Mouse (Mus musculus) urinary bladder, postnatal 36 days (tissue): ENCODE results near the gene Sfi1.
"Not testable (repeated sequence)": the region's sequence is repeated elsewhere in the genome, so short reads cannot be mapped to it uniquely, and the experiment has no call there.

Source experiments
- DNase-seq, 2 experiments: peaks; one replicate each; pipeline ENCODE4 v3.0.0; 2022; ENCODE audit warnings: low spot score in 2 of 2, mixed read lengths in 1 of 2

The Sfi1 gene

DNA sequence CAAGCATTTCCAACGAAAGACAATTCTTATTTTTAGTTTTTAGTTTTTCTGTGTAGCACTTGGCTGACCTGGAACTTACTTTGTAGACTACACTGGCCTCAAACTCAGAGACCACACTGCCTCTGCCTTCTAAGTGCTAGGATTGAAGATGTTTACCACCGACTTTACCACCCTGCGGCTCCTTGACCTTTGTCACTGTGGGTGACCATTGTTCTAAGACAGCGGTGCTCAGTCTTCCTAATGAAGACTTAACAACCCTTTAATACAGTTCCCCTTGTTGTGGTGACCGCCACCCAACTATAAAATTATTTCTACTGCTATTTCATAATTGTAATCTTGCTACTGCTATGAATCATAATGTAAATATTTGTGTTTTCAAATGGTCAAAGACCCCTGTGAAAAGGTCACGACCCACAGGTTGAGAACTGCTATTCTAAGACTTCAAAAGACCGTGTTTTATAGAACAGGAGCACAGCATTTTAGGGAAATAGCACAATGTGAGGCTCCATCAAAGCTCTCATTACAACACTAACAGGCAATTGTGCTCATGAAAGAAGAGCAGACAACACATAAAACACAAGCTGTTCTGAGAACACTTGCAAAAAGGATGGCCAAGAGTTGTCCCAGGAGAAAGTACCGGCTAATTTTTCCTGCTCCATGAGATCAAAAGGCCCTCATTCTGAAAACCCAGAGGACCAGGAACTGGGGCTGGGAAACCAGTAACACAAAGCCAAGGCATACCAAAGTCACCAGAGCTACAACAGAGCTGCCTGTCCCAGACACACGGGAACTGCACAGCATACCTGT lies 47.7 kb downstream of the Sfi1 start:
- not testable (repeated sequence) for DNase-seq

DNA sequence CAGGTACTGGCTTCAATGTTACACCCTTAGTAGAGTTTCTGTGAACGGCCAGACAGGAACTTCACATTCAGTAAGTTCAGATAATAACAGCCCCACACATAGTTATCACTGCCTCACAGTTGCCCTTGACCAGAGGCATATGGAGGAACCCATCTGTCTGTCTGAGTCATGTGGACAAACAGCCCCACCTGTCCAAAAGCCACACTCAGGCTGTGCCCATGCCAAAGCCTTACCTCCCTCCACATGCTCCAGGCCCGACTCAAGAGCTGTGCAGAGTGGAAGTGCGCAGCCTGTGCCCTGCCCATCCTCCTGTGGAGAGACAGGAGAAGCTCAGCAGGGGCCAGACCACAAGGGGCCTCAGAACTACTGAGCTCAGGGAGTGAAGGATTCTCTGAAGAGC lies 49.3 kb downstream of the Sfi1 start:
- DNase-seq: not testable (repeated sequence)

DNA sequence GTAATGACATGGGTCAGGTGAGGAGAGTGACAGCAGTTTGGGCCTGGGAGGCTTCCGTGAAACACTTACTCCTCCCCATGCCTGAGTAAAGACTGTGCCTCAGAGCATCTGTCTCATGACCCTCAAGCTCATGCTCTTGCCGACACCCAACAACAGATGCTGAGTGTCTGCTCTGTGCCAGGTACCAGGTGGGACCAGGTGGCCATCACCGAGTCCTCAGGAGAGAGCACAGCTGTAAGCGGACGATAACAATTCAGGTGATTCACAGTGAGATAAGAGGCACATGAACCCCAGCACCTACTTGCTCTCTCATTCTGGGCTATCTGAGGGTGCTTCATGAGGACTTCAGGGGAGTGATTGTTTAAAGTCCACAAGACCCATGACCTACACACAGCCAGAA lies 50.9 kb downstream of the Sfi1 start:
- DNase-seq: peak; percentile 88 to 98

DNA sequence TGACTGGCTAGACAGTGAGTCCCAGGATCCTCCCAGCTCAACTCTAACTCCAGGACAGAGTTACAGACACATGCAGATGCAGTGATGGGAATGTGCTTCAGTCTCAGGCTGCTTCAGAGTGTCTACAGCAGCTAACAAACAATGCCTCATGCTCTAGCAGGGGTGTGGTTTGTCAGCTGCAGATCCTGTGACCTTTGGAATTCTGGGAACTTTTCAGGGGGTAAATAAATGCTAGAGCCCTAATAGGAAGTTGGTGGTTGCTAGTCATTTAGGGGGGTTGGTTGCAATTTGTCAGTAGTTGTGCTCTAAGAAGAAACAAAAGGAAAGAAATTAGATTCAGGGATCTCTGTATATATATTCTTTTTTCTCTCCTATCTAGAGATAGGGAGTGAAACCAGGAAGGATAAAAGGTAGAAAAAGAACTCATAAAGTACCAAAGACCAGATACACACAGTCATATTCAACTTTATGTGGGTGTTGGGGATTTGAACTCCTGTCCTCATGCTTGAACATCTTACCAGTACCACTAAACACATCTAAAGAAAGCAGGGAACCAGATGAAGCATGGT lies 52.2 kb downstream of the Sfi1 start:
- not testable (repeated sequence) for DNase-seq

DNA sequence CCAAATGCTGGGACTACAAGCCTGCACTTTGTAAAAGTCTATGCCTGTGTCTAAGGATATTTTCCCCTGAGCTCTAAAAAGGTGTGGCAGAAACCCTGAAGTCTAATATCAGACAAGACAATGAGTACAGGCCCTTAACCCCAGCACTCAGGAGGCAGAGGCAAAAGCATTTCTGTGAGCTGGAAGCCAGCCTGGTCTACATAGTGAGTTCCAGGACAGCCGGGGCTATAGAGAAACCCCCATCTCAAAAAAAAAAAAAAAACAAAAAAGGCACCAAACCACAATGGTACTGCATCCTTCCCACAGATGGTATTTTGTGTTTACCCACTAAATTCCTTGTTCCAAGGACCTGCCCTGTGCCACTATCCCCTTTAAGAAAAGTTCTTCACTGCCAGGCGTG lies 54.9 kb downstream of the Sfi1 start:
- peak in 1 of 2 experiments; percentile 55 for DNase-seq

DNA sequence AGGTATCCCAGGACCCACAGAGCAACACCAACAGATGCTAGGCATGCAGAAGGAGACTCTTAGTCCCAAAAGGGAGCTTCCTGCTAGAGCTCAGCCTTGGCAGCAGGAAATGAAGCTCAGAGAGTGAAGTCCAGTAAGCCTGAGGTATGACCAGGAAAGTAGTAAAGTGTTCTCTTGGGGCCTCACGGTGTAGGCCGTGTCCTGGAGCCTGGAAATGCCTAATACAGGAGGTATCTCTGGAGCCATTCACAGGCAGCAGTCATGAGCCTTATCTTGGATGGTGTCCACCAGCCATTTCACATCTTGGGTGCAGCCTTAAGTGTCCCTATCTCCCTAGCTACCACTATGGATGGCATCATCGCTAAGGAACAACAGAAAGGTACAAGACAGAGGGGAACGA lies 56.0 kb downstream of the Sfi1 start:
- DNase-seq: peak in 1 of 2 experiments; percentile 56

DNA sequence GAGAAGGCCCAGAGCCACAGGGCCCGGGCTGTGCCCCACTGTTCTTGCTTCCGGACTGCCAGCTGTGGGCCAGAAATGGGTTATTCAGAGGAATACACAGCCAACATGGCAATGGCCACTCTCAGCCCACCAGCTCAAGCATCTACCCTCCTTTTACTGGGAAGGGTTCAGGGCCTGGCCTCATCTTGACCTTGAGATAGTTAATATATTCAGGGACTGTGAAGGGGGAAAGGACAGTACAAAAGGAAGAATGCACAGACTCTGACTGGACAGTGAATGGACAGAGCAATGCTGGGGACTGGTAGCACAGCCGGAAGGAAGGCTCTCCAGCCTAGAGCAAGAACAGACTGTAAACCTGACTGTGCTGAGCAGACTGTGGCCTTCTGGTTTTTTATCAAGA lies 57.3 kb downstream of the Sfi1 start:
- not testable (repeated sequence) for DNase-seq

DNA sequence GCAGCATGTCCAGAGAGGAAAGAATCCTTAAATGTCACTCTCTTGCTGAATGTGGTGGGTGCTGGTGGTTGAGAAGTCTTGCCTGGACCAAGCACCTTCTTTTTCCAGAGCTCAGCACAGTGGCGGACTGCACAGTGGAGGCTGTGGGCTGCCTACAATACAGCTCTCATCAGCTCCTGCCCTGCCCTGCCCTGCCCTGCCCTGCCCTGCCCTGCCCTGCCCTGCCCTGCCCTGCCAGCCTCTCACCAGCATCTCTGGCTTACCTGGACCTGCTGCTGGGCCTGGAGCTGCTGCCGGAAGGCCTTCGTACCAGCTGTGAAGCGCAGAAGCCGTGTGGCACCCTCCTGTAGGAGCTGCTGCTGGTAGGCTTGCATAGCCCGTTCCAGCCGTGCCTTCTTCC lies 57.9 kb downstream of the Sfi1 start:
- DNase-seq: not testable (repeated sequence)

DNA sequence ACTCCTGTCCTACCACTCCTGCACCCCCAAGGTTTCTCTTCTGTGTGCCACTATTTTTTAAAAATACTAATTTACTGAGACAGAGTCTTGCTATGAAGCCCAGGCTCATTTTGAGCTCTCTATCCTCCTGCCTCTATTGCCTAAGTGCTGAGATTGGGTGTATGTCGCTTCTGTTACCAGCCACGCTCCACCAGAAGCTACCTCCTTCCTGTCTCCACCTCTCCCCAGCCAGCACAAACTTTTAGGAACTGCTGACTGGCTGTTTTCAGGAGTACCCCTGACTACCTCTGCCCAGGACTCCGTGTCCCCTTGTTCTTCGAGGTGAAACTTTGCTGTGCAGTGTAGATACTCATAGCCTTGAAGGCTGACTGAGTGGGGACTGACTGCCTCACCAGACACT lies 59.9 kb downstream of the Sfi1 start:
- not testable (repeated sequence) for DNase-seq

DNA sequence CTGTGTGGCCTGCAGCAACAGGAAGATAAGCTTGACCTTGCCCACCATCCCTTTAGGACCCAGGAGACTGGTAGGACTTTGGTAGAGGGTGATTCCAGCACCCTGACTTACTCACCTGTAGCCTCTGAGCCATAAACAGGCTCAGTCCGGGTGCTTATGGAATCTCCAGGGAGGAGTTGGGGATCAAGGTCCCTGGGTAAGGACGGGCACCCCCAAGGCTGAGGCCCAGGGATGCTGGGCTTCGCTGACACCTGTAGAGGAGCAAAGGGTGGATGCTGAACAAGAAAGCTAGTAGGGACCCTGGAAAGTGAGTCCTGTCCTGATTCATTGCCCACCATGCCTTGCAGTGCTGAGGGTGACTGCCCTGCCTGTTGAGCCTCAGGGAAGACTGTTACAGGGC lies 60.3 kb downstream of the Sfi1 start:
- DNase-seq: not testable (repeated sequence)

DNA sequence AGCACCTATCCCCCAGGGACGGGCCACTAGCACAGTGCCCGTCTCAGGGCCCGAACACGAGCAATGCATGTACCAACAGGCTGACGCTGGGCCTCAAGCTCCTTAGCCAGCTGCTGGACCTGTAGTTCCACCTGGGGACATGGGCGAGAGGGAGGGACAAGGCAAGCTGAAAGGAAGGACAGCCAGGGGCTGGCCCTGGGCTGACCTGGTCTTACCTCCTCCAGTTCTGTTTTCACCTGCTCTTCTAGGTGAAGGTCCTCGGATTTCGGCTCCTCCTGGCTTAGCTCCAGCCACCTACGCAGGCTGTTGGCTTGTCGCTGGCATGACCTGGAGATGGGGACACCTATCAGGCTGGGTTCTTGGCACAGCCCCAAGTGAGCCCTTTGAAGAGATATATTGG lies 61.3 kb downstream of the Sfi1 start:
- peak; percentile 81 for DNase-seq

DNA sequence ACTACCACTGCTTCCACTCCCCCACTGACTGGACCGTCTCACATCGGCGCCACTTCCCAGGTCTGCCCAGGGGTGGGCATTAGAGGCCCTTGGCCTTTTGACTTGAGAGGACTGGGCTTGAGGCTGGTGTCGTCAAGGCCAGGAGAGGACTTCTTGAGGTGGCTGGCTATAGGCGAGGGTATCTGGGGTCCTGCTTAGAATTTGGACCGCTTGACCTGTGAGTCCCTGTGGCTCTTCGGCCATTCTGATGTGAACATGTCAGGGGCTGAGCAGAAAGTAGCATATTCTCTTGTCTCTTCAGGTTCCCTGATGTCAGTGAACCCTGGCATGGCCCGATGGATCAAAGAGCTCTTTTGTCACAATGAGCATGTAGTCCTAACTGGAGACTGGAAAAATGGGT lies 63.4 kb downstream of the Sfi1 start:
- DNase-seq: peak; percentile 85 to 90

DNA sequence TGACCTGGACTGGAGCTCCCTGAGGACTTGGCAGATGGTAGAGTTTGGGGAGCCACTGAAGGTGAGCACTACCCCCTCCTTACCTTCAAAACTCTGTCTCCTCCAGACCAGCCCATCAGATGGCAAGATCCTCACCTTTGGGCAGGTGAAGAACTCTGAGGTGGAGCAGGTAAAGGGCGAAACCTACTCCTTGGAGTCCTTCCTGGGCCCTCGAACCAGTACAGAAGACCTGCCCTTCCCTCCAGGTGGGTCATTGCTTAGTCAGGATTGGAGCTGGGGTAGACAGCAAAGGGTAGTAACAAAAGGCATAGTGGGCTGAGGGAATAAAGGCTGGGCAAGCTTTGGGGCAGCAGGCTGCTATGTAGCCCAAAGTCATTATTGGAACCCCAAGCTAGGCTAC lies 64.0 kb downstream of the Sfi1 start:
- DNase-seq: not testable (repeated sequence)

DNA sequence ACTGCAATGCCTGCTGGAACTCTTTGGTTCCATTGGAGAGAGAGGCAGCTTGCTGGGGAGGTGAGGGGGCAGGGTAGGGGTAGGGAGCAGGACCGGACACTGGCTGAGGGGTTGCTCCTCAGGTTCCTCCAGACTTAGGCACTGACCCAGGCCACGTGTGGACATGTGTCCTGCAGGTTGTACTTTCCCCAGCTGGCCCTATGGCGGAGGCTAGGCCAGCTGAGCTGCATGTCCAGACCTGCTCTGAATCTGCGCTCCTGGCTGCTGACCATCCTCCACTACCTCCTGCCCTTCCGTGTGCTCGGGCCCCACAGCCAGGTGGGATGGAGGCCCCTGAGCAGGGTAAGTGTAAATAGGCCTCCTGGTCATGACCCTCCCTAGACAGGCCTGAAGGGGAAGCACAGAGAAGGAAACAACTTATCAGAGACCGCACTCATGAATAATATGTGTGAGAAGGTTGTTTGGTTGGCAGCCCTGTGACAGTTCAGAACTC lies 65.9 kb downstream of the Sfi1 start:
- peak; percentile 83 to 89 for DNase-seq

DNA sequence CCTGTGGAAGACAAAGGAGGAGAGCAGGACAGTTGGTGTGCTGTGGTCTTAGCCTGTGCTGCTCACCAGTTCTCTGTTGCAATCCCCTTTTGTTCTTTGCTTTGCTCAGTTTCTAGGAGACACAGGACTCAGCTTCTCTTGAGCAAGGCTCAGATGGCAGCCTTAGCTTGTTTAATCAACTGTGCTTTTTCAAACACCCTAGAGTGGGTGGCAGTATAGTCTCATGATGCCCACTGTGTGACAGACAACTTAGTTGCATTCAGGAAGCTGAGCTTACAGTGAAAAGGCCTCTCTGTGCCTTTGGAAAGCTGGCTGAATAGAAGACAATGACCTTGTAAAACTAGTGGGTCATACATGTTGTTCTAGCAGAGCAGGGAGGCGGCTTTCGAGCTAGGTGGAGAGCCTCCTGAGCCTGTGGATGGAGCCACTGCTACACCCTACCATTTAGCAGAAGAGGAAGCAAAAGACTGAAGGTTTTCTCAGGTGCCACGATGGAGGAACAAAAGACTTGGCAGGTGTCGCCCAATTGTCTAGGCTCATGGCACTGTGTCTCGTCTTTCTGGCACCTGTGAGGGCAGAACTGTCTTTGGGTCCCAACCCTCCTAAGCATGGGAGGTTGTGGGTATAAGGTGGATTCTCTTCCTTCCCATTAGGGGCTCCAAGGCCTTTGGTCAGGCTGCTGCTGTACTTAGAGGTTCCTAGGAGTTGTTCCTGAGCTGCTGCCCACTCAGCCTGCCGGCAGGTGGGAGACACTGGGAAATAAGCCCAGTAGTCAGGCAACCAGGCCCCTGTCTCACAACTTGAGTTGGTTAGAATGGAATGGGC lies 66.6 kb downstream of the Sfi1 start:
- peak; percentile 95 to 100 for DNase-seq

DNA sequence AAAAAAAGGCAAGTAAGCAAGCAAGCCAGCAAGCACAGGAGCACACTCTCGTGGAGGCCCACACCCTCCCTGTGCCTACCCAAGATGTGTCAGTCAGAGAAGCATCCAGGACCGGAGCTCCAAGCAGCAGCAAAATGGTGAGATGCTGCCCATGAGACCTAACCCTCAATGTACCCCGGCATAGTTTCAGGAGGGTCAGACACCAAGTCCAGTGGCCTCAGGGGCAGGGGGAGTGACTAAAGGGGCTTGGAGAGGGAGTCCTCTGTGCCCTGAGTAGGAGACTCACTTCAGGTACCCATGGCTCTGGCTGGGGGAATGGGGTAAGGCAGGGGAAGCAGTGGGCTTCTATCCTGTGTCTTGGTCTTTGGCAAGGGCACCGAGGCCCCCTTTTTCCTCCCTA lies 67.3 kb downstream of the Sfi1 start:
- not testable (repeated sequence) for DNase-seq

DNA sequence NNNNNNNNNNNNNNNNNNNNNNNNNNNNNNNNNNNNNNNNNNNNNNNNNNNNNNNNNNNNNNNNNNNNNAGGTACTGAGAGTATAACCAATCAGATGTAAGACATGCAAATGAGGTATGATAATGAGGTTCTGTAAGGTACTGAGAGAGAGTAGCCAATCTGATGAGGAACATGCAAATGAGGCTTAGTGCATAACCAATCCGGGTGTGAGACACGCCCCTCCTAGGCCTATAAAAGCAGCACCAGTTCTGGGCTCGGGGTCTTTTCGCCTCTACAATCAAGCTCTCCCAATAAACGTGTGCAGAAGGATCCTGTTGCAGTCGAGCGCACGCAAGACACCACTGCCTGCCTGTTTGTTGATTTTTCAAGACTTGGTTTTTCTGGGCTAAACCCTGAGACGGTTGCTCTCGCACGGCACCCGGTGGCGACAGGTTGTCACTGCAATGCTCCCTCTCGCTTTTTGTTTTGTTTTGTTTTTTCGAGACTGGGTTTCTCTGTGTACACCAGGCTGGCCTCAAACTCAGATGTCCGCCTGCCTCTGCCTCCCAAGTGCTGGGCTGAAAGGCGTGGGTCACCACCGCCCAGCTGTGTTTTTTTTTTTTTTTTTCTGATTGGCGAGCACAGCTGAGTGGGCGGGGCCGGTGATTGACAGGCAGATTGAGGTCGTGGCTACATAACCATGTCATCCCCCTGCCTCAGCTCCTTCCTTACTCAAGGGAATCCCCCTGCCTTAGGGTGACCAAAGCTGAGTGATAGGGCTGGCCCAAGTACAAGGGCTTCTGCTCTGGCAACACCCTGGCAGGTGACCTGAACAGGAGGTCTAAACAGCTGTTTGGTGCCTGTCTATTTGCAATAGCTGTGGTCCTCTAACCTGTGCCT lies 68.1 kb downstream of the Sfi1 start:
- not testable (repeated sequence) for DNase-seq

DNA sequence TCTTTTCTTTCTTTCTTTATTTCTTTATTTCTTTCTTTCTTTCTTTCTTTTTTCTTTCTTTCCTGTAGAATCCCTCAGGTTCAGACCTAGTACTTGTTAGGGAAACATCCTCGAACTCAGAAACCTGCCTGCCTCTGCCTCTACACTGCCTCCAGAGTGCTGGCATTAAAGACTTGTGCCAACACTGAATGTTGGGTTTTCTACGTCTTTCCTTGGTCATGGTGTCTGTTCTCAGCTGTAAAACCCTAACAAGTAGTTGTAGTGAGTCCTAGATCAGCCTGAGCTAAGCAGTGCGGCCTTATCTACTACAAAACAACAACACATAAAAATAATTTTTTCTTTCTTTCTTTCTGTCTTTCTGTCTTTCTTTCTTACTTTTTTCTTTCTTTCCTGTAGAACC lies 78.9 kb downstream of the Sfi1 start:
- no peak for DNase-seq

DNA sequence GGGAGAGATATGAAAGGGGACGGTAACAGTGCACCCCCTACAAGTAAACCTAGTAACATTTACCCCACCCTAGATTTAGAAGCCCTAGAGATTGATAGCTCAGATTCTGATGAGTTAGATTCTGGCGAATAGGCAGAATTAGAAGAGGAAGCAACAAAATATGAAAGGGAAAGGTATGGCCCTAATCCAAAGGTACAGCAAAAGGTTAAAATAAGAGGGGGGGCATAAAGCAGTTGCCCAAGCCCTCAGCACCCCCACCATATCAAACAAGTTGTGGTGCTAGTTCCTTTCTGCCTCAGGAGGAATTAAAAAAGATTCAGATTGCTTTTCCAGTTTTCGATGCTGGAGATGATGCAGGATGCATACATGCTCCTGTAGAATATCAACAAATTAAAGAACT lies 87.1 kb downstream of the Sfi1 start:
- DNase-seq: no peak

DNA sequence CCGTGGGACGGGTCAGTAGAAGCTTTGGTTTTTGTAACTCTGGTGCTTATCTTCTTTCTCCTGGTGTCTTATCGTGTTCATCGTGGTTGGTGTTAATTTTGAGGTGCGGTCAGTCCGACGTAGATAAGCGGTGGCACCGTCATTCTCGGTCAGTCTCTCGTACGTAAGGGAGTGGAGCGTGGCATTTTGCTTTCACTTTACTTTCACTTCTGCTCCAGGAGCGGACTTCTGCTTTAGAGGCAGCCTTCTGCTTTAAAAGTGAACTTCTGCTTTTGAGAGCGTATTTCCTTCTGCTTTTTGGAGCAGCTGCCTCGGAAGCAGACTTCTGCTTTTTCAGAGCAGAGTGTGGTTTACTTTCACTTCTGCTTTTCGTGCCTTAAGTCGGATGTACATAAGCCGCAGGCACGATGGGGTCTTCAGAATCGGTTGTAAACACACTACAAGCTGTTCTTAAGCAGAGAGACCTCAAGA lies 88.0 kb downstream of the Sfi1 start:
- no peak for DNase-seq
